Mouse (Mus musculus): Measurements from ENCODE around the gene Olfr718-ps1. TPM values are rescaled to one million over a fixed set of nuclear protein-coding genes. Genes with fewer than 3 reads are reported as not detected.
"Not testable (repeated sequence)": the region's sequence is repeated elsewhere in the genome, so short reads cannot be mapped to it uniquely, and the experiment has no call there.

Olfr718-ps1 gene
- total RNA-seq (2021) = not detected

DNA sequence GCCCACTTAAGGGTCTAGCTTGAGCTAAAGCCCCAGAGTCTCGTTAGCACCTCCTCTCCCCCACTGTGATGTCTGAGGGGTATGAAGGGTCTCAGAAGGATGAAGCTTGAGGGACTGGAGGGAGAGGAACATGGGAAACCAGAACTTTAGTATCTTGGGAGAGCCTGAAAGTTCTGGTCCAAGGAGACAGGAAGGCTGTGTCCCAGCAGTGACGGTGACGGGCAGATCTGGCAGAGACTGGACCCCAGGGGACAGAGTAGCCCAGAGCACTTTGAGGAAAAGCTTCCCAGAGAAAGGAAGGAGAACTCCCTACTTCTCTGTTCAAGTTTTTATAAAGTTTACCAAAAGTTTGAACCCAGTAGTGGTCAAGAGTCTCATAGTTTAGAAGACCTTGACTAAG lies at the start of gene Olfr718-ps1:
Olfr718-ps1 (minus strand) TSS at position 101 of the 400 bp plus-strand sequence.
- no peak for DNase-seq

DNA sequence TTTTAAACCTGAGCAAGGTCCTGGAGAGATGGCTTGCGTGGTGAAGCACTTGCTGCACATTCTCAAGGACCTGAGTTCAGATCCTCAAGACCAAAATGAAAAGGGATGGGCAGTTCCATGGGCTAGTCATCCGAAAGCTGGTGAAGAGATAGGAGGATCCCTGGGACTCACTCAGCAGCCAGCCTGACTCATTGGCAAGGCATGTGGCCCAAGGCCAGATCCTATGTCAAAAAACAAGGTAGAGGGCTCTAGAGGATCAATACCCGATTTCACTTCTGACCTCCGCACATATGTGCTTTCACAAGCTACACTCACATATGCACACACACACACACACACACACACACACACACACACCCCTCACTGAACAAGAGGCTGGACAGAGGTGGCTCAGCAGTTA lies 49.1 kb upstream of the Olfr718-ps1 start:
- no peak for DNase-seq

DNA sequence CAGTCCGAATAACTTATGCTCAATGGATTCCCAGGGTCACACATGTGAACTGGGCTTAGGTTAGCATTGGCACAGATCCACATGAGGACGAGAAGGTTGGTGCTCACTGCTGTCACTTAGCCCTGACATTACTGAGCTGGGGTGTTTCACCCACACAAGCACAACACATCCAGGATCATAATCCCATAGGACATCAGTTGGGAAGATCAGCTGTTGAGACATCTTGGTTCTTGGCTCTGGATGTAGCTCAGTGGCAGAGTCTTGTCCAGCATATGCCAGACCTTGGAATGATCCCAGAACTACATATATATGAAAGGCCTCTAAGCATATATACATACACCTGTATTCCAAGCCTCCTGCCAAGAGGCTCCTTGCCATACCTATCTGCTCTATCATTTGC lies 47.8 kb upstream of the Olfr718-ps1 start:
- DNase-seq = no peak

DNA sequence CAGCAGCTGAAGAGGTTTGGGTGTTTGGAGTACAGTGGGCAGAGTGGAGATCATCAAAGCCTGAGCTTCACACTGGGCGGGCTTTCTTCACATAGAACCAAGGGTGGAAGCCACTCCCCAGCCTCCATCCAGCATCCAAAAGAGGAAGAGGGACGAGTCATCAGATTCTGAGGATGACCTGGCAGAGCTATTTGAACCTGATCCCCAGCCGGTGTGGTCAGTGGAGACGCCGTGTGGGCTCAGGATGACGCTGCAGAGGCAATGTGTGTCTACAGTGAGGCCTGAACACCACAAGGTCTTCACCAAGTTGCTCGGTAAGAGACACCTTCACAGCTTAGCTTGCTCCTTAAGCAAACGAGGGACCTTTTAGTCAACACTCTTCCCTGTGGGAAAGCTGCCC lies 47.4 kb upstream of the Olfr718-ps1 start:
- not testable (repeated sequence) for DNase-seq

DNA sequence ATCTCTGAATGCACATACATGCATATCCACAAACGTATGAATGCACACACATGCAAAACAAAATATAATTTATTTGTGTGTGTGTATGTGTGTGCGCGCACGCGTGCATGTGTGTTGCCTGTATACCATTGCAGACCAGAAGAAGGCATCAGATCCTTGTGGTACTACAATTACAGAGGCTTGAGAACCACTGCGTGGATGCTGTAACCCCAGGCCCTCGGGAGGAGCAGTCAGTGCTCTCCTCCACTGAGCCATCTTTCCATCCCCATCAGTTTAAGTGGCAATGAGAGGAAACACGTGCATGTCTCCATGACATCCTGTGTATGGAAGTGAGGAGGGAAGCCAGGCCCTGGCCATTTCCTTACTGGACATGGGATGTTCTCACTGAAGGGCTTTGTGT lies 45.4 kb upstream of the Olfr718-ps1 start:
- no peak for DNase-seq

DNA sequence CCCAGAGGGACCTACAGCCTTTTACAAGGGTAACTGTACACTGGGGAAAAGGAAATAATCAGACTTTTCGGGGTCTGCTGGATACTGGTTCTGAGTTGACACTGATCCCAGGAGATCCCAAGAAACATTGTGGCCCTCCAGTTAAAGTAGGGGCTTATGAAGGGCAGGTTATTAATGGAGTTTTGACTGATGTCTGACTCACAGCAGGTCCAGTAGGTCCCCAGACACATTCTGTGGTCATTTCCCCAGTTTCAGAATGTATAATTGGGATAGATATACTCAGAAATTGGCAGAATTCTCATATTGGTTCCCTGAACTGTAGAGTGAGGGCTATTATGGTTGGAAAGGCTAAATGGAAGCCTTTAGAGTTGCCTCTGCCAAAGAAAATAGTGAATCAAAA lies 40.6 kb upstream of the Olfr718-ps1 start:
- DNase-seq = not testable (repeated sequence)

DNA sequence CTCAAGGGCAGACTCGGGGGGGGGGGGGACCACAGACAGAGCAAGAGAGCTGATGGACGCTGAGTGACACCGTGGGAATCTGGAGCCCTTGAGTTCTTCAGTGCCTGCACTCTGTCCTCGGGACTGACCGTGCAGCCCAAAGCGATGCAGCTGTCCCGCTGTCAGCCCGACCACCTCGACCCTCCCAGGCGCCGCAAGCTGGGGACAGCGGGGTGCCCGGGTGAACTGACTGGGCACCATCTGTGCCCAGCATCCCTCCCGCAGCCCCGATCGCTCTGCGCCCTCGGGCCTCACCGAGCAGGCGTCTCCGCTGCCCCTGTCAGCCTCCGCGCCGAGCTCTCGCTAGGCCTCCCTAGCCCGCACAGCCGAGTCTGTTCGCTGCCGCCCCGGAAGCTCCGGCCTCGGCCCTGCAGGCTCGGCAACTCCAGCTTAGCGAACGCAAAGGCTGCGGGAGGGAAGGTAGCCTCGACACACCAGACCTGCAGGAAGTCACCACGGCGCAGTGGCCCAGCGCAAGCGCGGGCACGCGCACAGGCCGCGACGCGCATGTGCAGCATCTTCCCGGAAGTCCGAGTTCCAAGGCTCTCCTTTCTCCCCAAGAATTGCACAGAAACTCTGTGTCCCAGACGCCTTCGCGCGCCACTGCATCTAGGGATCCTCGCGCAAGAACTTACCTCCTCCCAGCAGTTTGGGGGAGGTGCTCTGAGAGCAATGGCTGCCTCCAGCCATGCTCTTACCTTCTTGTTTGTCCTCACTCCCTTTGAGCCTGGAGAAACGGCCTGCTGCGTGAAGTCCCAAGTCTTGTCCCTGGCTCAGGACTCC lies 33.1 kb upstream of the Olfr718-ps1 start, which contains the start of the genes Rbak and Spdye4b:
Rbak (minus strand) TSS at position 521 of the 822 bp plus-strand sequence.
Spdye4b (plus strand) TSS at position 763 of the 822 bp plus-strand sequence.
- DNase-seq = peak; percentile 91

DNA sequence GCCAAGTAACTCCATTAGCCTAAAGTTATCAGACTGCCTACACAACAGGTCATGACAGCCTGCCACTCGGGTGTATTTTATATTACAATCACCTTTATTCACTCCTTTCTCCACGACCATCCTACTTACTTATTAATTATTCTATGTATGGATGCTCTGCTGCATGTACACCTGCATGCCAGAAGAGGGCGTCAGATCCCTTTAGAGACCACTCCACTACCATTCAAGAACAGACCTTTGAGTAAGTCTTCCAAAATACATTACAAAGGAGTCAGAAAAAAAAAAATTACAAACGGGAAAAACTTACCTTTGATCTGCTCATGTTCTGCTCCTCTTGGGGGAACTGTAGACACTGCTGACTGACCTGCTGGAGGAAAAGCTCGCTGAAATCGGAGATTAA lies 31.8 kb upstream of the Olfr718-ps1 start:
- DNase-seq = no peak

DNA sequence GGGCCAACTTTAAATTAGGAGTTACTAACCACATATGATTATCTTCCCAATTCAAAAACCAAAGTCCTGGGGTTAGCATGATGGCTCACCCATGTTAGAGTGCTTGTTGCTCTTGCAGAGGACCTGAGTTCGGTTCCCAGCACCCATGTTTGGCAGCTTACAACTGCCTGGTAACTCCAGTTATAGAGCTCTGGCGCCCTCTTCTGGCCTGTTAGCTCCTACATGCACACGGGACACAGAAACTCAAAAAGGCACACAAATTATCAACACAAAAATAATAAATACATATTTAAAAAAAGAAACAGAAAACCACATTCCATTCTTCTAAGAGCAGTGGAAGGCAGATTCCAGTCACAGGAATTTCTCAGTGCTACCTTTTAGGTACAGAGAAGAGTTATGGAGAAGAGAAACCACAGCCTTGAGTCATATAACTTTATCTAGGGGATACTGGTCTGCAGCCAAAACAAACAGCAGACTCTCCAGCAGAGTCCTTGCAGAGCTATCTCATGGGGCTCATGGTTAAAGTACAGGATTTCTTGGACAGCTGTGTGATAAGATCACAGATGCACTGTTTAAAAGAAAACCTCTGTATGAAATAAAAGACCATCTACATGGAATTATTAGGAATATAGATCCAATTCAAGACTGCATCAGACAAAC lies 30.3 kb upstream of the Olfr718-ps1 start:
- DNase-seq = no peak

DNA sequence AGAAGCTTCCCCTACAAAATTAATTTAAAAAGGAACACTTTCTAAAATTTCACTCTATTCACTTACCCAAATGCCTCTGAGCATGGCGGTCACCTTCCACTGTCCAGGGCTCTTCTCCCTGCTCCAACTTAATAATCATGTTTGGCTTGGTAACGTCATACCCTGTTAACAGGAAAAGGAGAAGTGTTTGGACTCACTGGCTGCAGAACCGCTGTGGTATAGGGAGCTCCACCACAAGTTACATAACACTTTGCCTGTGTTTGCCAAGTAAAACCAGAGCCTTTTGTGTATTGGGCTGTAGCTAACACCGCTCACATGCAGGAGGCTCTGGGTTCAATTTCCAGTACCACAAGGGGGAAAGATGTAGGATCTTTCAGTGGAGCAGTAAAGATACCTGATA lies 28.6 kb upstream of the Olfr718-ps1 start:
- no peak for DNase-seq

DNA sequence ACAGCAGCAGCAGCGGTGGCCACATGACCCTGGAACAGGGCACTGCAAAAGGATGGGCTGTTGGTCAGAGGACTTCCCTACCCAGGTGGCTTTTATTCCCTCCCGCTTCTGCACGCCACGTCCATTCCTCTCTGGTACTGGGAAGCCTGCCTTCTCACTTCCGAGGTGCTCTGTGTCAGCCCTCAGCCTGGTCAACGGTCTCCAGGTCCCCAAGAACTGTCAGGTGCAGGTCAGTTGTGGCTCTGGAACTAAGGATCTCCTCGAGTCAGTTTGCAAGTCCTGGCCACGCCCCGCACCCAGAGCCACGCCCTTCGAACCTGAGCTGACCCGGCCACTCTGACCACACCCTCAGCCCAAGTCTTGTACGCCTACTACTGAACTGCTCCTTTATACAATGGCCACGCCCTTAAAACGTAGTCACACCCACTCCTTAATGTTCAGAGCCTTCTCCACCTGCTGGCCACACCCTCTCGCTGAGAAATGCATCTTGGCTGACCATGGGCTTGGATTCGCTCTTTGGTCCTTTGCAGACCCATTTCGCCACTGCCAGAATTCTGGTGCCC lies 18.2 kb upstream of the Olfr718-ps1 start:
- no peak for DNase-seq

DNA sequence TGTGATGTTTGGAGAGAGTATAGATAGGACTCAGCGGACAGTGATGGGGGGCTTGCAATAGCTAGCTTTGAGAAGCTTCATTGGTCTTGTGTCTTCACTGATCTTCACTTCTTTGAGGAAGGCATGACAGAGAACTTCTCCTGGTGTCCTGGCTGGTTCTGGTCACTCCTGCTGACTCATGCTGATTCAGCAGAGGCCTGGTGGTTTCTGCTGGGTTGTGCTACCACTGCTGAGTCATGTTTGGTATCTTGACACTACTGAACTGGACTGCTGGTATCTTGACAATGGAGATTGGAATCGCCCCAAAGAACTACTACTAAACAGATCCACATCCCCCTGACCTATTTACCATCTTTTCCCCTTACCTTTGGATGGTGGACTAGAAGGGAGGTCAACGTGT lies 8.2 kb upstream of the Olfr718-ps1 start:
- DNase-seq = no peak

DNA sequence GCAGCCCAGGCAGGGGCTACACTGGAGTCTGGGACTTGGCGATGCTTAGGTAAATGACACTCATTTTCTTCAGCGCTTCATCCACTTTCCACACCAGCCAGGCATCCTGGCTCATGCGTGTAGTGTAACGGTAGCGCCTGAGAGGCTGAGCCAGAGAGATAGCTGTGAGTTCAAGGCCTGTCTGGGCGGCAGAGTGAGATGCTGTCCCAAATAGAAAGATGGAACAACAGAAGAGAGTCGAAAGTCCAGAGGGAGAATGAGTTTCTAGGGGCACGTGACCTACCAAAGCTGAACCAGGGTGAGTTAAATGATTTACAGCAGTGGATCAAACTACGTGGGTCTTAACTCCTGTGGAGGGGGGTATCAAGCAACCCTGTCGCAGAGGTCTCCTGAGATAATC lies 6.4 kb upstream of the Olfr718-ps1 start:
- no peak for DNase-seq

DNA sequence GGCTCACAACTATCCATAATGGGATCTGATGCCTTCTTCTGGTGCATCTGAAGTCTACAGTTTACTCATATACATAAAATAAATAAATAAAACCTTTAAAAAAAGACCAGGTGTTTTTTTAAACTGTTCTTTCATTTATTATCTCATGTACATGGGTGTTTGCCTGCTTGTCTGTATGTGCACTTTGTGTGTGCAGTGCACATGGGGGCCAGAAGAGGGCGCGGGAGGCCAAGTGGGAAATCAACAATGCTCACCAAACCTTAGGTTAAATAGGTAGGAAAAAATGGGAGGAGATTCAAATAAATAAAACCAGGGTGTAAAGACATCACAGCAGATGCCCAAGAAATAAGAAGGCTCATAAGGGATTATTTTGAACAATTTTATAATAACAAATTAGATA lies 2.7 kb upstream of the Olfr718-ps1 start:
- DNase-seq = no peak

DNA sequence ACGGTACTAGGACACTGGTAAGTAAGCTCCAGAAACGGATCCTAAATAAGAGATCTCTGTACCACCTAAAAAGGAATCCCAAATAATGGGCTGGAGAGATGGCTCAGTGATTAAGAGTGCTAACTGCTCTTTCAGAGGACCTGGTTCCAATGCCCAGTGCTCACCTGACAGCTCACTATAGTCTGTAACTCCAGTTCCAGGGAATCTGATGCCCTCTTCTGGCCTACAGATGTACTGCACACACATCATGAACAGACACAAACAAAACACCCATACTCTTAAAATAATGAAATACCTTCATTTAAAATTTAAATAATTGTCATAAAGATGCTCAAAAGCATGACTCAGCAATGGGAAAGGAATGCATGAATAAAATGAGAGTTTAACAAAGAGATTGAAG lies 2.2 kb upstream of the Olfr718-ps1 start:
- no peak for DNase-seq

DNA sequence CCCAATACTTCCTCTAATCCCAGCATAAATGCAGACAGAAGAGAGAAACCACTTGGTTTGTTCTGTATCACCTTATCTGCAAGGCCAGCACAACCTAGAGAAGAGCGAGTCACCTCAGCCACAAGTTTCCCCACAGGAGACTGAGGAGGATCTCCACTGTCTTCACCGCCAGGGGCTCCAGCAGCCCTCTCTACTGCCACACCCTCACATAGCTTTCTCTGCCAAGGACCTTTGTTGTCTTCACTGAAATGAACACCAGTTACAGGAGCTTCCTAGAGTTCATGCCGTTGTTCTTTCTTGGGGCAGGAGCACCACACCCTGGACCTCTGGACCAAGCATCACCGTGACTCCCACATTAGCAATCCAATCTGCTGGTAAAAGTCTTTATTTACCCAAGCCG lies 1.3 kb upstream of the Olfr718-ps1 start:
- DNase-seq = no peak

DNA sequence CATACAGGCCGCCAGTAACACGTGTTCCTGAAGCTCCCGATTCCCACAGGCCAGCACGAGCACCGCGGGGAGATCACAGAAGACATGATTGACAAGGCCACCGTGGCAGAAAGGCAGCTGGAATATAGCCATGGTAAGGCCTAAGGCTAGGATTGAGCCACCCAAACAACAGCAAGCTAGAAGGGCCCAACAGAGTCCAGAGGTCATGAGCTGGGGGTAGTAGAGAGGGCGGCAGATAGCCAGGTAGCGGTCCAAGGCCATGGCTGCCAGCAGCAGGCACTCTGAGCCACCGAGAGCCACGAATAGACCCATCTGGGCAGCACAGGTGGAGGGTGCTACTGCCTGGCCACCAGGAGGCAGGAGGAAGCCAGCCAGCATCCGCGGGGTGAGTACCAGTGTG lies 9.8 kb downstream of the Olfr718-ps1 start:
- no peak for DNase-seq

DNA sequence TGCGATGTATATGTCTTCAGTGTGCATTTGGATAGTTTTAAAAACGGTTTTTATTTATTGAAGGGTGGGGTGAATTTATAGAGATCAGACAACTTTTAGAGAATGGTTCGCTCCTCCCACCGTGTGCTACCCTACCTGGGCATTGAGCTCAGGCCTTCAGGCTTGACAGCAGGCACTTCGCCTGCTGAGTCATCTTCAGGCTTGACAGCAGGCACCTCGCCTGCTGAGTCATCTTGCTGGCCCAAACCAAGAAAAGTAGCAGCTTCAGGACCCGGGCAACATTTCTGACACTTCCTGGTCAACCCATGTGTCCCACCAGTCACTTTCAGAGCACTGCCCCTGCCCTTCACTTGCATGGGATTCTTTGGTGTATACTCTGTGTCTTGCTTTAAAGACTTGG lies 12.3 kb downstream of the Olfr718-ps1 start:
- DNase-seq = no peak

DNA sequence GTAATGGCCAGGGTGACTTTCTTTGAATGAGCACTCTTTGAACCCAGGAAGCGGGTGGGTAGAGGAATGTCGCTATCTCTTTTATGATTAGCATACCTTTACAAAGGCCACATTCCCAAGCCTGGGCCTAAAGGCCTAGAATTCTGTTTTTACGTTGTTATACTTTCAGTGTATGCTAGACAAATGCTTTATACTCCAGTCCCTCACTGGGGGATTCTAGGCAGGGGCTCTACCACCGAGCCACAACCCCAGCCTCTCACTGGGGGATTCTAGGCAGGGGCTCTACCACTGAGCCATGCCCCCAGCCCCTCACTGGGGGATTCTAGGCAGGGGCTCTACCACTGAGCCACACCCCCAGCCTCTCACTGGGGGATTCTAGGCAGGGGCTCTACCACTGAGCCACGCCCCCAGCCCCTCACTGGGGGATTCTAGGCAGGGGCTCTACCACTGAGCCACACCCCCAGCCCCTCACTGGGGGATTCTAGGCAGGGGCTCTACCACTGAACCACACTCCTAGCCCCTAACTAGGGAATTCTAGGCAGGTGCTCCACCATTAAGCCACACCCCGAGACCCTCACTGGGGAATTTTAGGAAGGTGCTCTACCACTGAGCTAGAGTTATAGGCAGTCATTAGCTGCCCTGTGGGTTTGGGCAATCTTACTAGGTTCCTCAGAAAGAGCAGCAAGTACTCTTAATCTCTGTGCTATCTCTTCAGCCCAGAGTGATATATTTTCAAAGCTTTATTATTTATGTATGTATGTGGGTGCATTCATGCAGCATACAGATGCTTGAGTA lies 13.0 kb downstream of the Olfr718-ps1 start:
- DNase-seq = not testable (repeated sequence)

DNA sequence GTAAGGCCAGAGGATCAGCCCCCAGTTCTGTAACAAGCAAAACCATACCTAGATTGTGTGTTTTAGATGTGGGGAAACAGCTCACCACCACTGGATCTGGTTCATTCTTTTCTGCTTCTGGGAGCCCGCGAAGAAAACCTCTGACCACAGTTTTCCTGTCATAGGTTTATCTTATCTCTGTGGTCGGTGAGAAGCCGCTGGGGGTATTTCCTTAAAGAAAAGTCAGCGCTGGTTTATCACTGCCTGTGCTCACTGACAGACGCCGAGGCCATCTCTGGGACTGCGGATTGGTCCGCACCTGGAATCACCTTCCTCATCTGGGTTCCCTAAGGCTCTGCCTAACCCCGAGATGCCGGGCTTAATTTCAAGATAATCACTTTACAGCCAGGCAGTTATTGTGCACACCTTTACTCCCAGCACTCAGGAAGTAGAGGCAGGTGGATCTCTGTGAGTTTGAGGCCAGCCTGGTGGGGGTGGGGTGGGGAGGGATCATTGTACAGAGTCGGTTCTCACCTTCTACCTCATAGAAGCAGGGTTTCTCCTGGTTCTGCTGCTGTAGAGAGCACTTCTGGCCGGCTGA lies 14.4 kb downstream of the Olfr718-ps1 start:
- DNase-seq = no peak

DNA sequence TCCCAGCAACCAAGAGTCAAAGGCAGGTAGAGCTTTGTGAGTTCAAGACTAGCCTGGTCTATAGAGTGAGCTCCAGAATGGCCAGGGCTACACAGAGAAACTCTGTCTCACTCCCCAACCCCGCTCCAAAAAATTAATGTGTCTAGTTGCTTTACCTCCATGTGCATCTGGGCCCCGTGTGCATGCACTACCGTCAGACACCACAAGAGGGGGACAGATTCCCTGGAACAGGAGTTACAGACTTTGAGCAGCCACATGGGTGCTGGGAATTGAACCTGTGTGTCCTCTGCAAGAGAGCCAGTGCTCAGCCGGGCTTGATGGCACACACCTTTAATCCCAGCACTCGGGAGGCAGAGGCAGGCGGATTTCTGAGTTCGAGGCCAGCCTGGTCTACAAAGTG lies 17.0 kb downstream of the Olfr718-ps1 start:
- no peak for DNase-seq

DNA sequence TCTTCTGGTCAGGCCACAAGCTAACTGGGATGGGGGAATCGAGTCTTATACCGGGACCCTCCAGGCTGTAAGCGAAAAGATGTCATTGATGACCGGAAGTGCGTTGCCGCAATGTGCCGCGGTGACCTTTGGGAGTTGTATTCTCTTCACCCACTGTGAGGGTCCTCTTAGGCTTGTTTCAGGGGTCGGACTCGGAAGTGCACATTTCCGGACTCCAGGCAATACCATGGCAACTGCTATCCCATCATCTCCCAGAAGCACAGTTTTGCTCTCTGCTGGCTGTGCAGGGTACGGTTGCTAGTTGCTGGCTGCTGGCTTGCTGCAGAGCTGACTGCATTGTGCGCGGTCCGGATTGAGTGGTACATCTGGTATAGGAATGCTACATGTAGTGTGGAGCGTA lies 18.3 kb downstream of the Olfr718-ps1 start:
- DNase-seq = no peak
